Mouse (Mus musculus) olfactory bulb, adult 2 months (tissue): ENCODE data around the gene Pcca. TPM values are rescaled to one million over a fixed set of nuclear protein-coding genes. Genes with fewer than 3 reads are reported as not detected.

ENCODE experiments used
- H3K27ac ChIP-seq: fragments of 200-500 bp; 2 replicates; pipeline ENCODE4 v1.5.1; 2012; ENCODE audit warnings: low read depth, low read length; ENCODE audit not compliant: insufficient read depth
- H3K4me1 ChIP-seq: fragments of 200-500 bp; 2 replicates; pipeline ENCODE4 v1.6.1; 2012; ENCODE audit warnings: low read length; ENCODE audit not compliant: control insufficient read depth, insufficient read depth
- H3K4me3 ChIP-seq: fragments of 200-500 bp; 2 replicates; pipeline ENCODE4 v1.5.1; 2012; ENCODE audit warnings: mild to moderate bottlenecking, low read depth, low read length, moderate library complexity; ENCODE audit not compliant: insufficient read depth
- CTCF ChIP-seq: fragments of 200-500 bp; IDR thresholded peaks from 2 replicates; pipeline ENCODE4 v1.5.1; 2012; ENCODE audit warnings: low read depth, mild to moderate bottlenecking, low read length, moderate library complexity; ENCODE audit not compliant: insufficient read depth
- POLR2A ChIP-seq: fragments of 200-500 bp; IDR thresholded peaks from 2 replicates; pipeline ENCODE4 v1.6.1; 2012; ENCODE audit warnings: mild to moderate bottlenecking, low read depth, low read length, moderate library complexity; ENCODE audit not compliant: insufficient read depth
- WGBS: fragments of 180-500 bp; shearing (Covaris S2); methylation state at CpG from one replicate; pipeline ENCODE4 v1.1.7; 2018; 5-methylcytosine and 5-hydroxymethylcytosine counted together
- polyA plus RNA-seq: library from polyadenylated mRNA; stranded (reverse); fragments of >200 nt; gene quantifications from 2 replicates; pipeline ENCODE4 v1.2.4, GENCODE M21; 2012; ENCODE audit warnings: low replicate concordance; ENCODE audit not compliant: missing spikeins, insufficient read depth, insufficient read length

The Pcca gene
- polyA plus RNA-seq, 1 experiment = not detected

DNA sequence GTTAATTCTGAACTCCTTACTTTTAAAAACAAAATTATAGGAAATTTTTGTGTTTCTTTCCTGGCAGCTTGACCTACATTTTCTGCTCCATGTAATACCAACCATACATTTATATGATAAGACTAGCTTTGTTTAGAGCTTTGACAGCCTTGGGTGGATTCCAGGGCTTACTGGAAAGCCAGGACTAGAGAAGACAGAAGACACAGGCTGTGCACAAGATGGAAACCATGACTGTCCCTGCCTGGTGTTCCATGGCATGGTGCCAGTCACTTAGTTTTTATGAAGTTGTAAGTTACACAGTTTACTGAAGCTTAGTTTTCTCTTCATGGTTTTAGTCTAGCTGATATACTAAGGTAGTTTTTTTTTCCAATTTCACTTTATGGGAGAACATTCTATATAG is 202.7 kb downstream of the Pcca start:
- Histone ChIP-seq H3K27ac (no peak overlapping the region), H3K4me1 (no peaks in the 10 kb centered on the region), H3K4me3 (no peak overlapping the region)
- no peak for TF ChIP-seq POLR2A
- TF ChIP-seq CTCF = no peak

GRCm38 (mm10) chr14:122747860-122748842 is 214.0 kb downstream of the Pcca start:
- no peak overlapping the region for H3K27ac ChIP-seq
- TF ChIP-seq CTCF (no peak), POLR2A (no peak)
- H3K4me3 ChIP-seq = no peak overlapping the region
- no peaks in the 10 kb centered on the region for H3K4me1 ChIP-seq
- 53% methylated on average over 3 of the region's 3 CpGs for WGBS

GRCm38 (mm10) chr14:122751552-122751951 is 217.4 kb downstream of the Pcca start:
- TF ChIP-seq POLR2A = no peak
- TF ChIP-seq CTCF = no peak
- Histone ChIP-seq H3K4me1 (no peaks in the 10 kb centered on the region), H3K4me3 (no peak overlapping the region), H3K27ac (no peak overlapping the region)
- WGBS = 100% methylated on average over 1 of the region's 1 CpGs

DNA sequence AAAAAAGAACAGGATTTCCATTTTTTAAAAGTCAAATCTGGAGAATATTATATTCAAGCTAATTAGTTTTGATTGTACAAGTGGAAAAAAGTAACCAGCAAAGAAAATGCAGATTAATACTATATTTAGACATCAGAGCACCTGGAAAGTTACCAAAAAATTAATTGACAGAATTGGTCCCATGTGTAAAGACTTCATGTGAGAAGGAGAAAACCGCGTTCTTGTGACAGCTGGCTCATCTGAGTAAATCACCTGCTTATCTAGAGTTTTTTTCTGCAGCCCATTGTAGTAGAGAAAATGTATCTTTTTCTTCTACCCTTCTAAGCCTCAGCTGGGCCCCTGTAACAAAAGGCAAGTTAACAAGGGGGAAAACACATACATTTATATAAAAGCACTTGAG is 219.2 kb downstream of the Pcca start:
- WGBS = 71% methylated on average over 2 of the region's 2 CpGs
- TF ChIP-seq CTCF = no peak
- no peak for TF ChIP-seq POLR2A
- H3K4me1 ChIP-seq = no peaks in the 10 kb centered on the region
- H3K27ac ChIP-seq = no peak overlapping the region
- no peak overlapping the region for H3K4me3 ChIP-seq

DNA sequence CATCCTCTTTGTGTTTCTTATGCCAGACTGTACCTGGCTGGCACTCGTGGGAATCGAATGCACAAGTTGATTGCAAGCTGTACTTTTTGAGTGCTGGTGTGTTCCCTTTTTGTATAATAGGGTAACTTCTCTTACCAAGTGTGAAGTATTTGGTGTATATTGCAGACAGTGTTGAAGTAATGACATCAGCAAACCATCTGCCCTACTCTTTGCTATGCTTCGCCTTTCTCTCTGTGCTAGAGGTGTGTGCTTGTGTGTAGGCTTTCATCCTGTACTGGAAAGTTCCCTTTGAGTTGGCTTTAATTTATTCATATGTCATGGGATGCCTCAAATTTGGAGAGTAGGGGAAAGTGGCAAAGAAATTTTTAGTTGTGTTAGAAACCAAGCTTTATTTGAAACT is 220.2 kb downstream of the Pcca start:
- 85% methylated on average over 3 of the region's 3 CpGs for WGBS
- no peak overlapping the region for H3K27ac ChIP-seq

GRCm38 (mm10) chr14:122755559-122755958 is 221.4 kb downstream of the Pcca start:
- TF ChIP-seq POLR2A (no peak), CTCF (no peak)
- Histone ChIP-seq H3K4me1 (no peaks in the 10 kb centered on the region), H3K4me3 (no peak overlapping the region), H3K27ac (no peak overlapping the region)
- 66% methylated on average over 13 of the region's 13 CpGs for WGBS

More for the DNA sequence above, 220.2 kb downstream of the Pcca start:
- TF ChIP-seq POLR2A (no peak), CTCF (no peak)
- Histone ChIP-seq H3K4me3 (no peak overlapping the region), H3K4me1 (no peaks in the 10 kb centered on the region)

- 98% methylated on average over 1 of the region's 1 CpGs for WGBS
- Histone ChIP-seq H3K4me3 (no peak overlapping the region), H3K4me1 (no peaks in the 10 kb centered on the region), H3K27ac (no peak overlapping the region)
- TF ChIP-seq CTCF (no peak), POLR2A (no peak)
These were observed 222.5 kb downstream of the Pcca start for GRCm38 (mm10) chr14:122756671-122757070.

GRCm38 (mm10) chr14:122759890-122760289 is 225.8 kb downstream of the Pcca start:
- no peak overlapping the region for H3K4me3 ChIP-seq
- no peak overlapping the region for H3K27ac ChIP-seq
- no peaks in the 10 kb centered on the region for H3K4me1 ChIP-seq
- 34% methylated on average over 3 of the region's 3 CpGs for WGBS
- TF ChIP-seq POLR2A = no peak

DNA sequence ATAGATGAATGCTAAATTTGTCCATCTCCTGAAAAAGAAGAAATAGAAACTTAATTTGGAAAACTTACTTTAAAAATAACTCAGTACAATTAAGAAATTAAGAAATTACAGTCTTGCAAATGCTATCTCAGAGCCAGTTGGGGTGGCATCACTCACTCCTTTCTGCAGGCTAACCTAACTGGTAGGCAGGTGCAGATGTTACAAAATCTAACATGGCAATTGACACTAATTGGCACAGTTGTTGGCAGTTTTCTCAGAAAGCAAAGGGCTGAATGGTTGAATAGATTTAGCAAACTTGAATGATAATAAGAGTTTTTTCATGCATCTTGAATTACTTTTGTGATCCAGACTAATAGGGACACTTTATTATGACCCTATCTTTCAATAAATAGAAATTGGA is 226.7 kb downstream of the Pcca start:
- Histone ChIP-seq H3K27ac (no peak overlapping the region), H3K4me1 (no peaks in the 10 kb centered on the region), H3K4me3 (no peak overlapping the region)
- TF ChIP-seq CTCF = no peak
- TF ChIP-seq POLR2A = no peak

GRCm38 (mm10) chr14:122762603-122763002 is 228.5 kb downstream of the Pcca start:
- TF ChIP-seq CTCF (no peak), POLR2A (no peak)
- Histone ChIP-seq H3K4me1 (no peaks in the 10 kb centered on the region), H3K4me3 (no peak overlapping the region), H3K27ac (no peak overlapping the region)
